Mouse (Mus musculus) CH12.LX (cell line): ENCODE results near the gene Khnyn. TPM values are rescaled to one million over a fixed set of nuclear protein-coding genes. Genes with fewer than 3 reads are reported as not detected.

Experiments
- DNase-seq: peaks from one replicate; pipeline ENCODE4 v3.0.0-alpha.2; 2013; ENCODE audit errors: extremely low read depth
- H3K27ac ChIP-seq: 2 replicates; pipeline ENCODE4 v1.5.1; 2012; ENCODE audit warnings: low read depth, mild to moderate bottlenecking, control low read depth, moderate library complexity; ENCODE audit not compliant: insufficient read depth
- H3K27me3 ChIP-seq: replicated peaks from 2 replicates; pipeline ENCODE3; 2012; ENCODE audit warnings: inconsistent platforms
- H3K36me3 ChIP-seq, 2 experiments: replicated peaks in 1 of 2; 2 replicates each; pipeline versions ENCODE3 to v1.6.1; 2012; ENCODE audit warnings: inconsistent platforms in 1 of 2, low read length in 1 of 2, mild to moderate bottlenecking in 1 of 2, mixed read lengths in 1 of 2, moderate library complexity in 1 of 2; ENCODE audit not compliant: control insufficient read depth in 1 of 2, insufficient read depth in 1 of 2
- H3K4me1 ChIP-seq, 2 experiments: 2 replicates each; pipeline ENCODE4 v1.6.1; 2012; ENCODE audit warnings: inconsistent platforms in 1 of 2, moderate library complexity in 1 of 2; ENCODE audit not compliant: insufficient read depth in 2 of 2, control insufficient read depth in 1 of 2
- H3K4me2 ChIP-seq: 2 replicates; pipeline ENCODE4 v1.6.1; 2012; ENCODE audit warnings: low read depth, mild to moderate bottlenecking, control low read depth; ENCODE audit not compliant: poor library complexity, insufficient read depth, severe bottlenecking
- H3K4me3 ChIP-seq, 3 experiments: fragments of 150-350 bp in 1 of 3; sonication (generic) in 1 of 3; replicated peaks in 1 of 3; 2 replicates each; pipeline versions ENCODE3 to v1.5.1; 2011 to 2012; ENCODE audit warnings: low read depth in 2 of 3, low read length in 2 of 3, mild to moderate bottlenecking in 2 of 3, moderate library complexity in 2 of 3, control low read depth in 1 of 3, improper control_type of control experiment in 1 of 3, inconsistent platforms in 1 of 3, mixed read lengths in 1 of 3; ENCODE audit not compliant: poor library complexity in 1 of 3
- H3K79me2 ChIP-seq: replicated peaks from 2 replicates; pipeline ENCODE4 v1.6.1; 2012; ENCODE audit warnings: mild to moderate bottlenecking, moderate library complexity; ENCODE audit not compliant: control insufficient read depth, poor library complexity, insufficient read depth, severe bottlenecking; ENCODE audit errors: extremely low read depth
- H3K9ac ChIP-seq: 2 replicates; pipeline ENCODE4 v1.6.1; 2012; ENCODE audit warnings: low read depth, mild to moderate bottlenecking, control low read depth, moderate library complexity; ENCODE audit not compliant: insufficient read depth
- H3K9me3 ChIP-seq: replicated peaks from 2 replicates; pipeline ENCODE3; 2012; ENCODE audit warnings: low read length, inconsistent platforms, mixed read lengths
- BHLHE40 ChIP-seq: IDR thresholded peaks from 2 replicates; pipeline ENCODE4 v1.6.1; 2011; ENCODE audit warnings: mild to moderate bottlenecking, low read depth, low read length, improper control_type of control experiment
- CHD2 ChIP-seq: IDR thresholded peaks from 2 replicates; pipeline ENCODE4 v1.6.1; 2011; ENCODE audit warnings: low read length, improper control_type of control experiment
- EP300 ChIP-seq: IDR thresholded peaks from 2 replicates; pipeline ENCODE4 v1.6.1; 2011; ENCODE audit warnings: low read length, improper control_type of control experiment
- ETS1 ChIP-seq: conservative IDR thresholded peaks from 2 replicates; pipeline ENCODE4 v1.6.1; 2012; ENCODE audit warnings: low read depth, mild to moderate bottlenecking, inconsistent platforms, low read length, improper control_type of control experiment, moderate library complexity
- IRF4 ChIP-seq: IDR thresholded peaks from 2 replicates; pipeline ENCODE4 v1.6.1; 2014; ENCODE audit warnings: low read depth, mild to moderate bottlenecking, inconsistent platforms, low read length, improper control_type of control experiment
- KAT2A ChIP-seq: IDR thresholded peaks from 2 replicates; pipeline ENCODE4 v1.6.1; 2012; ENCODE audit warnings: low read length, improper control_type of control experiment, inconsistent platforms; ENCODE audit not compliant: insufficient replicate concordance
- MAFK ChIP-seq: IDR thresholded peaks from 2 replicates; pipeline ENCODE4 v1.6.1; 2011; ENCODE audit warnings: low read length, improper control_type of control experiment; ENCODE audit not compliant: insufficient replicate concordance
- MAX ChIP-seq: IDR thresholded peaks from 2 replicates; pipeline ENCODE4 v1.6.1; 2011; ENCODE audit warnings: low read length, improper control_type of control experiment
- MAZ ChIP-seq: IDR thresholded peaks from 2 replicates; pipeline ENCODE4 v1.6.1; 2012; ENCODE audit warnings: low read depth, mild to moderate bottlenecking, inconsistent platforms, low read length, improper control_type of control experiment, moderate library complexity
- MEF2A ChIP-seq: IDR thresholded peaks from 2 replicates; pipeline ENCODE4 v1.6.1; 2014; ENCODE audit warnings: low read depth, mild to moderate bottlenecking, inconsistent platforms, low read length, improper control_type of control experiment, borderline replicate concordance
- MXI1 ChIP-seq: IDR thresholded peaks from 2 replicates; pipeline ENCODE4 v1.6.1; 2011; ENCODE audit warnings: mild to moderate bottlenecking, low read depth, low read length, improper control_type of control experiment
- NELFE ChIP-seq: IDR thresholded peaks from 2 replicates; pipeline ENCODE4 v1.6.1; 2011; ENCODE audit warnings: low read depth, low read length, improper control_type of control experiment
- PAX5 ChIP-seq: IDR thresholded peaks from 2 replicates; pipeline ENCODE4 v1.6.1; 2012; ENCODE audit warnings: low read length, inconsistent platforms, mixed read lengths
- POLR2AphosphoS2 ChIP-seq: IDR thresholded peaks from 2 replicates; pipeline ENCODE4 v1.6.1; 2011; ENCODE audit warnings: low read depth, low read length, improper control_type of control experiment
- RAD21 ChIP-seq: IDR thresholded peaks from 2 replicates; pipeline ENCODE4 v1.6.1; 2011; ENCODE audit warnings: low read depth, mild to moderate bottlenecking, low read length, improper control_type of control experiment, moderate library complexity
- SIN3A ChIP-seq: IDR thresholded peaks from 2 replicates; pipeline ENCODE4 v1.6.1; 2012; ENCODE audit warnings: low read length, improper control_type of control experiment, inconsistent platforms
- SMC3 ChIP-seq: IDR thresholded peaks from 2 replicates; pipeline ENCODE4 v1.6.1; 2011; ENCODE audit warnings: low read depth, low read length, improper control_type of control experiment
- TBP ChIP-seq: conservative IDR thresholded peaks from 2 replicates; pipeline ENCODE4 v1.6.1; 2011; ENCODE audit warnings: low read depth, low read length, improper control_type of control experiment
- UBTF ChIP-seq: IDR thresholded peaks from 2 replicates; pipeline ENCODE4 v1.6.1; 2012; ENCODE audit warnings: low read depth, mild to moderate bottlenecking, inconsistent platforms, low read length, improper control_type of control experiment, moderate library complexity
- USF1 ChIP-seq: IDR thresholded peaks from 2 replicates; pipeline ENCODE4 v1.6.1; 2014; ENCODE audit warnings: low read depth, mild to moderate bottlenecking, inconsistent platforms, low read length, improper control_type of control experiment
- ZKSCAN1 ChIP-seq: IDR thresholded peaks from 2 replicates; pipeline ENCODE4 v1.6.1; 2012; ENCODE audit warnings: low read depth, inconsistent platforms, low read length, improper control_type of control experiment, borderline replicate concordance
- dilution Hi-C: fragments of 300-500 bp; cut with MboI; formaldehyde crosslinking; loops from 2 replicates; pipeline ENCODE4 v1.14.3; 2020; ENCODE audit warnings: low sequenced_read_pairs; ENCODE audit not compliant: extremely low pct_unique_long_range_greater_than_20kb, extremely low pct_ligation_motif_present
- in situ Hi-C: fragments of 300-500 bp; cut with MboI; formaldehyde crosslinking; loops from 3 replicates; pipeline ENCODE4 v1.14.3; 2019; ENCODE audit warnings: low sequenced_read_pairs, low pct_ligation_motif_present, low pct_unique_long_range_greater_than_20kb, mixed read lengths
- polyA plus RNA-seq: library from polyadenylated mRNA; unstranded; fragments of >175 nt; gene quantifications from 2 replicates; pipeline ENCODE4 v1.2.1, GENCODE M21; 2012; ENCODE audit warnings: low read depth; ENCODE audit not compliant: insufficient read length
- total RNA-seq, 2 experiments: library from RNA; depleted of rRNA; stranded (reverse); fragments of 300-350 nt in 1 of 2; fragments of >200 nt in 1 of 2; gene quantifications; 2 replicates each; pipeline ENCODE4 v1.2.3; 2012 to 2014

Khnyn gene
- total and polyA plus RNA-seq, 3 experiments = 31.8 to 50.6 (median 35.8) TPM

- Histone ChIP-seq H3K4me2 (no peak overlapping the region), H3K9ac (no peak overlapping the region), H3K4me3 (no peak overlapping the region), H3K9me3 (no peaks in the 10 kb centered on the region), H3K27me3 (no peaks in the 10 kb centered on the region), H3K4me1 (peaks cover 9 to 31% of the 10 kb centered on the region in 2 experiments), H3K79me2 (no peaks in the 10 kb centered on the region), H3K36me3 (no peaks in the 10 kb centered on the region), H3K27ac (no peak overlapping the region)
- in situ Hi-C loops = no loop called here
- peak; percentile 39; the same call in 1 of the 2 replicates for TF ChIP-seq CHD2
- no peak for TF ChIP-seq USF1
- peak; percentile 17; the same call in 1 of the 2 replicates for TF ChIP-seq IRF4
- no peak for TF ChIP-seq UBTF
- TF ChIP-seq KAT2A = no peak
- TF ChIP-seq PAX5 = no peak
- no peak for TF ChIP-seq ZKSCAN1
- TF ChIP-seq RAD21 = no peak
- TF ChIP-seq ETS1 = peak; percentile 41
- no peak for TF ChIP-seq MAX
- TF ChIP-seq SMC3 = no peak
- peak; percentile 99 for TF ChIP-seq MAFK
- no peak for TF ChIP-seq POLR2AphosphoS2
- no peak for TF ChIP-seq MXI1
- peak; percentile 38 for DNase-seq
- dilution Hi-C loops = no loop called here
These were observed 29.6 kb upstream of the Khnyn start for GRCm38 (mm10) chr14:55855101-55855561.

GRCm38 (mm10) chr14:55857588-55857987 is 27.2 kb upstream of the Khnyn start:
- TF ChIP-seq BHLHE40 (no peak), NELFE (no peak), MAZ (no peak), TBP (no peak), EP300 (no peak), MEF2A (no peak), SIN3A (no peak), KAT2A (no peak)
- dilution Hi-C loops (no loop called here), in situ Hi-C loops (no loop called here)
- Histone ChIP-seq H3K27me3 (no peaks in the 10 kb centered on the region), H3K9ac (no peak overlapping the region), H3K4me3 (no peak overlapping the region), H3K36me3 (no peaks in the 10 kb centered on the region), H3K79me2 (no peaks in the 10 kb centered on the region), H3K9me3 (no peaks in the 10 kb centered on the region), H3K27ac (no peak overlapping the region), H3K4me1 (peaks cover 9 to 31% of the 10 kb centered on the region in 2 experiments), H3K4me2 (no peak overlapping the region)
- no peak for DNase-seq
